Mouse (Mus musculus): ENCODE measurements around the gene Dnmt3a. TPM values are rescaled to one million over a fixed set of nuclear protein-coding genes. Genes with fewer than 3 reads are reported as not detected.

Dnmt3a gene
- total RNA-seq, 2 experiments from 2014 or later: 70.3 to 82.5 TPM

DNA sequence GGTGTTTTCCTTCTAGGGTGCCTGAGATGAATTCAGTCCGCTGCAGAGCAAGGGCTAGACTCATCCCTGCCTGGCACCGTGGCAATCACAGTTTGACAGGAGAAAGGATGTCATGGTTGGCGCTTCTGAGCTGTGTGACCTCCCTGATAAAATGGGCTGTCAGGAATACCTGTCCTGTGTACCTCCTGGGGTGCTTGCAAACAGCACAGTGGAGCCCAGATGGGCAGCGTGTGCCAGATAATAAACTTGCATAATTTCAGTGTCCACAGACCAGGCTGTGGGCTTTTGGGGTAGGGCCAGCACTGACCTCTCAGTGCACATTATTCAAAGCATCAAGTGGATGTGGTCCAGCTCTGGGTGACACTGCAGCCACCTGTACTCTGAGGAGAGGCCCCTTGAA lies 45.4 kb downstream of the Dnmt3a start:
- DNase-seq (ENCODE audit: low spot score in 2 of 2): no peak
- no peak for TF ChIP-seq CTCF (conservative IDR thresholded peaks at IDR 0.05)
- Histone ChIP-seq H3K27ac (no peak overlapping the region), H3K4me3 (no peak overlapping the region)

- H3K4me3 ChIP-seq: no peak overlapping the region
- DNase-seq (ENCODE audit: low spot score in 2 of 2): no peak
- no peak overlapping the region for H3K27ac ChIP-seq
- peak; percentile 63 for TF ChIP-seq CTCF (conservative IDR thresholded peaks at IDR 0.05)
These were observed 46.7 kb downstream of the Dnmt3a start for GRCm38 (mm10) chr12:3852521-3852920.

- no peak overlapping the region for H3K4me3 ChIP-seq
- H3K27ac ChIP-seq: peak overlapping the region; percentile 92; the same call in 1 of the 2 replicates
- TF ChIP-seq CTCF (conservative IDR thresholded peaks at IDR 0.05): no peak
- DNase-seq (ENCODE audit: low spot score in 2 of 2): no peak
These were observed 48.6 kb downstream of the Dnmt3a start for GRCm38 (mm10) chr12:3854419-3854818.

DNA sequence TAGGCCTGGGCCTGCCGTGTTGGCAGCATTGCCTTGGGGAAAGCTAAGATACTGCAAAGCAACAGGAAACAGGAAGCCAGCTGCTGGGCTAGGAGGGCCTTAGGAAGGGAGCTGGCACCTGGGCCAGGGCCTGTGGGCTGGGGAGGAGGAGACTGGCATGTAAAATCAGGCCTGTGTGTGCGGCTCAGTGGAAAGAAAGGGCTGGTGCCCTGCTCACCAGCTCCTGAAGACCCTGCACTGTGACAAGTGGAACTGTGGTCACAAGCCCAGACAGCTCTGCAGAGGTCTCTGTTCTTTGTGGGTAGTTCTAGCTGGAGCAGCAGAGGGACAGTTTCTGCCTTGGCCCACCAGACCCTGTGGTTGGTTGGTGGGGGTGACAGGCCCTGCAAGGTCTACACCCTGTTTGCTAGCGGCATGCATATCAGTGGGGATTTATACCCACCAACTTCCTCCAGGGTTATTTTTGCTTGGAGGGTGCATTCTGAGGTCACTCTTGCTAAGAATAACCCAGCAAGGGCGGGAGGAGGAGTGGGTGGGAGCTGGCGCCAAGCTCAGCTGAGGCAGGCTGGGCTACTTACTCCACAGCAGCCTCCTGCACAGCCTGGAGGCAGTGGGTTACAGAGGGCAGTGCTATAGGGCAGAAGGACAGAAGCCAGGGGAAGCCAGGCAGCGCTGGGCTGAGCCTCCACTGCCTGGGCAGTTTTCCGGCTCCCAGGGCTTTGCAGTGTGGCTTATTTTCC lies 50.1 kb downstream of the Dnmt3a start:
- 0 out of 2 replicates have a peak overlapping the region, but pooled peaks have one; percentile 10 for H3K4me3 ChIP-seq
- peak overlapping the region; percentile 92 for H3K27ac ChIP-seq
- no peak for DNase-seq (ENCODE audit: low spot score in 2 of 2)
- TF ChIP-seq CTCF (conservative IDR thresholded peaks at IDR 0.05): peak; percentile 48

DNA sequence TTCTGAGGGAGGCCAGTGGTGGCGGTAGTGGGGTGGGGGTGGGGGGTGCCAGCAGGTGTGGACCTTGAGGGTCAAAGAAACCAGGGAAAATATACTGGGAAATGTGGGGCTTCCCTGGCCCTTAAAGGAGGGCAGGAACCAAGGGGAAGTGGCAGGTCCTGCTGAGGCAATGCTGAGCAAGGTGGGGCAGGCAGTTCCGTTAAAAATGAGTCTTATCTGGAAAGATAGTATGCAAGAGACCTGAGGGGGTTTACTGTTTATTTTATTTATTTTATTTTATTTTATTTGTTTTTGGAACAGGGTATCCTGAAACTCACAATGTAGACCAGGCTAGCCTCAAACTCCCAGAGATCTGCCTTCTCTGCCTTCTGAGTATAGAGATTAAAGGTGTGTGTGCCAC lies 50.9 kb downstream of the Dnmt3a start:
- Histone ChIP-seq H3K27ac (peak overlapping the region; percentile 92; the same call in 1 of the 2 replicates), H3K4me3 (no peak overlapping the region)
- no peak for DNase-seq (ENCODE audit: low spot score in 2 of 2)
- no peak for TF ChIP-seq CTCF (conservative IDR thresholded peaks at IDR 0.05)

GRCm38 (mm10) chr12:3857231-3857630 lies 51.4 kb downstream of the Dnmt3a start:
- Histone ChIP-seq H3K4me3 (no peak overlapping the region), H3K27ac (peak overlapping the region; percentile 92; the same call in 1 of the 2 replicates)
- TF ChIP-seq CTCF (conservative IDR thresholded peaks at IDR 0.05): no peak
- DNase-seq (ENCODE audit: low spot score in 2 of 2): no peak

DNA sequence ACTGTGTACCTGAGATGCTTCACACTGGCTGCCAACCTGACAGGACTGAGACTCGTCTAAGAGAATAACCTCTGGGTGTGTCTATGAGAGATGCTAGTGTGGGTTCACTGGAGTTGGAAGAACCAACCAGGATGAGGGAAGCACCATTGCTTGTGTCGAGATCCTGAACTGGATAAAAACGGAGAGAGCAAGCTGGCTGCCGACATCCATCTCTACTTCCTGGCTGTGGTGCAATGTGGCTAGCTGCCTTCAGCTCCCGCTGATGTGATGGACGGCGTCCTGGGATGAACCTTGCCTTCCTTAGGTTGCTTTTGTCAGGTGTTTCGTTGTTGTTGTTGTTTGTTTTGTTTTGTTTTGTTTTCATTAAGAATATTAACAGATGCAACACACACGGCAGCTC lies 52.0 kb downstream of the Dnmt3a start:
- Histone ChIP-seq H3K27ac (peak overlapping the region; percentile 92; the same call in 1 of the 2 replicates), H3K4me3 (no peak overlapping the region)
- no peak for TF ChIP-seq CTCF (conservative IDR thresholded peaks at IDR 0.05)
- no peak for DNase-seq (ENCODE audit: low spot score in 2 of 2)

DNA sequence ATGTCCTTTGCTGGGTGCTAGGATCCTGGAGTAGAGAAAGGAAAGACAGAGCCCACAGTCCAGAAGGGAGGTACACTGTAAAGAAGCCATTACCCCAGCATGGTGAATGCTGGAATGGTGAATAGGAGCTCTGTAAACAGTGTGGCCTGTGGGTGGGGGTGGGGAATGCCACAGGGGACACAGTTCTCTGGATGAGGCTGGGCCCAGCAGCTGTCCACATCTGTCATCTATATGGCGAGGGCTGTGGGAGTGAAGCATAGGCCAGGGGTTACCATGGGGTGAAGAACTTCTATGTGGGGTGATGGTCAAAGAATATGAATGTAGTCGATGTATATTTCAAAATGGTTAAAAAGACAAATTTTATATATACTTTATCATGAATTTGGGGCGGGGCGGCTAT lies 52.9 kb downstream of the Dnmt3a start:
- DNase-seq (ENCODE audit: low spot score in 2 of 2): no peak
- no peak for TF ChIP-seq CTCF (conservative IDR thresholded peaks at IDR 0.05)
- Histone ChIP-seq H3K4me3 (no peak overlapping the region), H3K27ac (no peak overlapping the region; the same call in 1 of the 2 replicates)

DNA sequence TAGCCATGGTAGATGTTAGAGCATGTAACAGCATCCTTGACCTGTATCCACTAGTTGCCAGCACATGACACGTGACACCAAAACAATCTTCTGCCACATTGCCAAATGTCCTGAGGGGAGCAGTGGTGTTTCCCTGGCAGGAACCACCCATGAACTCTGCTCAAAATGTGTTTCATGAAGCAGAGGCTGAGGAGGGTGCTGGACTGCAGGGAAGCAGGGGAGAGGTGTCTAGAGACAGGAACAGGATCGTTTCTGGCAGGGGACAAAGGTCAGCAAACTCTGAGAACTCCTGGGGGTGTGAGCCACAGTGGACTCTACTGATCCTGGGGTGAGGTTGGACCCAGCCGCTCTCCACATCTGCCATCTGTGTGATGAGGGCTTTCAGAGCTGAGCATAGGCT lies 53.7 kb downstream of the Dnmt3a start:
- TF ChIP-seq CTCF (conservative IDR thresholded peaks at IDR 0.05): no peak
- no peak for DNase-seq (ENCODE audit: low spot score in 2 of 2)
- Histone ChIP-seq H3K4me3 (no peak overlapping the region), H3K27ac (peak overlapping the region; percentile 14; the same call in 1 of the 2 replicates)

DNA sequence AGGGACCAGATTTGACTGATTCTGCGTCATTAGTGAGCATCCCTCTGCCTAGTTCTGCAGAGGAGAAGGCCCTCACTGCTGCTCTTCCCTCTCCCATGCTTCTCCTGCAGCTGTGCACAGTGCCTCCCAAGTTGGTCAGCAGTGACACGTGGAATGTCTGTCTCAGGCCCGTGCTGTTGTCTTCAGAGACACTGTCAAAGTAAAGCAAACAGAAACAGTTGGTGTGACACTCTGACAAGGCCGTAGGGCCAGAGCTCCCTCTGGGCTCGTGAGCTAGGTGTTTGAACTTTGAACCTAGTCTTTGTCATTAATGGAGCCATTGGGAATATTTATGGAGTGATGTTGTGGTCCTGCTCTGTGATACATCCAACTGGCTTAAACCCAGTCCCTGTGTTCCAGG lies 54.2 kb downstream of the Dnmt3a start:
- no peak for DNase-seq (ENCODE audit: low spot score in 2 of 2)
- TF ChIP-seq CTCF (conservative IDR thresholded peaks at IDR 0.05): no peak
- Histone ChIP-seq H3K27ac (no peak overlapping the region; the same call in 1 of the 2 replicates), H3K4me3 (no peak overlapping the region)

GRCm38 (mm10) chr12:3861665-3862228 lies 55.9 kb downstream of the Dnmt3a start:
- no peak for DNase-seq (ENCODE audit: low spot score in 2 of 2)
- H3K4me3 ChIP-seq: no peak overlapping the region
- no peak for TF ChIP-seq CTCF (conservative IDR thresholded peaks at IDR 0.05)
- H3K27ac ChIP-seq: peak overlapping the region; percentile 65

GRCm38 (mm10) chr12:3862253-3862652 lies 56.4 kb downstream of the Dnmt3a start:
- peak overlapping the region; percentile 65 for H3K27ac ChIP-seq
- DNase-seq (ENCODE audit: low spot score in 2 of 2): peak; percentile 45 to 63
- H3K4me3 ChIP-seq: no peak overlapping the region
- TF ChIP-seq CTCF (conservative IDR thresholded peaks at IDR 0.05): no peak

DNA sequence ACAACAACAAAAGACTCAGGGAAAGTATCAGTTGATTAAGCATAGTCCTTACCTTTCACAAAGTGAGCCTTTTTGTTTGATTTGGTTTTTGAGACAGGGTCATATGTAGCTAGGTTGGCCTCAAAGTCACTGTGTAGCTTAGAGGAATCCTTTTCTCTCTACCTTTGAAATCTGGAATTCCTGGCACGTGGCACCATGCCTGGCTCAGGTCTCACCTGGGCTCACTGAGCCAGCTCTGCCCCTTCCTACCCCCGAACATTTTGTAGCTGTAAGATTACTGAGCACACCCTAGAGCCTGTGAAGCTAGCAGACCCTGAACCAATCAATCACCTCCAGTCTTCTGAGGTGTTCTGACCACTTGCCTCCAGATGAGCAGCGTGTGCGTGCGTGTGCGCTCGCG lies 58.4 kb downstream of the Dnmt3a start:
- Histone ChIP-seq H3K27ac (no peak overlapping the region), H3K4me3 (no peak overlapping the region)
- DNase-seq (ENCODE audit: low spot score in 2 of 2): no peak
- TF ChIP-seq CTCF (conservative IDR thresholded peaks at IDR 0.05): no peak

GRCm38 (mm10) chr12:3865594-3865993 lies 59.8 kb downstream of the Dnmt3a start:
- TF ChIP-seq CTCF (conservative IDR thresholded peaks at IDR 0.05): no peak
- H3K27ac ChIP-seq: peak overlapping the region; percentile 60; the same call in 1 of the 2 replicates
- no peak overlapping the region for H3K4me3 ChIP-seq
- no peak for DNase-seq (ENCODE audit: low spot score in 2 of 2)
